Mouse (Mus musculus) thymus, postnatal 10 days (tissue): ENCODE measurements around the gene Timm13.
A peak's percentile ranks its signal among the peaks of the same experiment; 100 is the strongest.

Experiments used
- DNase-seq, 2 experiments: peaks; one replicate each; pipeline ENCODE4 v3.0.0; 2021; ENCODE audit warnings: low spot score in 2 of 2

The Timm13 gene

GRCm38 (mm10) chr10:80904004-80904693 lies 3.4 kb upstream of the Timm13 start:
- DNase-seq: no peak

DNA sequence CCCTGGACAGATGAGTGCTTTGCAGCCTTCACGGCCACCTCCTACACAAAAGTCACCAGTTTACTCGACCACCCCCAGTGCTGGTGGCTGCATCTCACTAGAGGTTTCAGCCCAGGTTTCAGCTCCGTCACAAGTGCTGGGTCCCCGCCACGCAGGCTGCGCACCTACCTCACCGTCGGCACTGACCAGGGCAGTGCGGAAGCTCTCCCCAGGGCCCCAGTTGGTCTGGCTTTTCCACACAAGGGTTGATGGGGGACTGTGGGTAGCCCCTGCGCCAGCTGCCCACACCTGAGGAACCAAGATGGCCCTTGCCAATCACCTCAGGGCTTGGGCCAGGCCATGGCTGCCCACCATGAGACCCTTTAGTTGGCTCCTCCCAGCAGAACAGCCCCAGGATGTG lies 2.5 kb upstream of the Timm13 start:
- DNase-seq: no peak

DNA sequence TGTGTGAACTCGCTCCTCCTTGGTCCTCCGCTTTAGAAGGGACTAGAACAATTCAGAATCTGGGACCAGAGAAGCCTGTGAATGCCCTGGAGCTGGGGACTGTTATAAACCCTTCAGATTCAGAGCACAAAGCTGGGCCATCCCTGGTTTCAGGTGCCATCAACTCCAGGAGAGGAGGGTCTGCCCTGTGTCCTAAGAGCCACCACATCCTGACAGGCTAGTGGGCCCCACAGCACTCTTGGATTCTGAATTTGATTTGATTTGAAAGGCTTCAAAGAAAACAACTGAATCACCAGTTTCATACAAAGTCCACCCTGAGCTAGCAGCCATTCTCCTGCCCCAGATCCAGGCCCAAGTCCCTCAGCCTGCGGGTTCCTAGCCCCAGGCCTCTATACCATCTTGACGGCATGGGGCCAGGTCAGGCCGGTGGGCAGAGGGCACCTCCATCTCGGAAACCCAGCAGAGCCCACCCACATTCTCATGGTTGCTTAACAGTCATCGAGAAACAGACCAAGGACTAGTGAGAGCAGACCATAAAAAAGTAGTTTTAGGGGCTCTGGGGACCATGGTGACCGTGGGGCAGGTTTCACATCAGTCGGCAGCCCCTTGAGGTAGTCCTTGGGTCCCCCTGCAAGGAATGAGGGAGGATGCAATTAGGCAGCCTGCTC lies 1.6 kb upstream of the Timm13 start:
- DNase-seq: no peak

- DNase-seq: no peak
These were observed 872 bp upstream of the Timm13 start for GRCm38 (mm10) chr10:80901409-80902272.

GRCm38 (mm10) chr10:80899591-80900317 lies 1.0 kb downstream of the Timm13 start:
- DNase-seq: no peak

GRCm38 (mm10) chr10:80899074-80899473 lies 1.7 kb downstream of the Timm13 start:
- DNase-seq: no peak

DNA sequence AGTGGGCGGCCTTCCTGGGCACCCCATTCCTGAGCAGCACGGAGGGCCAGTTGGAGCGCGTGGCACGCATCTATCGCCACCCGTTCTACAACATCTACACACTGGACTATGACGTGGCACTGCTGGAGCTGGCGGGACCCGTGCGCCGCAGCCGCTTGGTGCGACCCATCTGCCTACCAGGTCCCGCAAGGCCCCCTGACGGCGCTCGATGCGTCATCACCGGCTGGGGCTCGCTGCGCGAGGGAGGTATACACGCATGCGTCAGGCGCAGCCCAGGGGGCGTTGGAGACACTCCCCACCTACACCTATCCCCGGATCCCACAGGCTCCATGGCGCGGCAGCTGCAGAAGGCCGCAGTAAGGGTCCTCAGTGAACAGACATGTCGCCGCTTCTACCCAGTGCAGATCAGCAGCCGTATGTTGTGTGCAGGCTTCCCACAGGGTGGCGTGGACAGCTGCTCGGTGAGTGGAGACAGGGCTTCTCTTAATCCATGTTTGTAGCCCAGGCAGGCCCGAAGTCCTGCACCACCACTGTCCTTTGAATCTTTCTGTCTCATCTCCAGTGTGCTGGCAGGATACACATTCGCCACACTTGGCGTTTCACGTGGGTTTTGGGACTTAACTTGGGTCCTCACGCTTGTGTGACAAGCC lies 2.8 kb downstream of the Timm13 start:
- no peak for DNase-seq

DNA sequence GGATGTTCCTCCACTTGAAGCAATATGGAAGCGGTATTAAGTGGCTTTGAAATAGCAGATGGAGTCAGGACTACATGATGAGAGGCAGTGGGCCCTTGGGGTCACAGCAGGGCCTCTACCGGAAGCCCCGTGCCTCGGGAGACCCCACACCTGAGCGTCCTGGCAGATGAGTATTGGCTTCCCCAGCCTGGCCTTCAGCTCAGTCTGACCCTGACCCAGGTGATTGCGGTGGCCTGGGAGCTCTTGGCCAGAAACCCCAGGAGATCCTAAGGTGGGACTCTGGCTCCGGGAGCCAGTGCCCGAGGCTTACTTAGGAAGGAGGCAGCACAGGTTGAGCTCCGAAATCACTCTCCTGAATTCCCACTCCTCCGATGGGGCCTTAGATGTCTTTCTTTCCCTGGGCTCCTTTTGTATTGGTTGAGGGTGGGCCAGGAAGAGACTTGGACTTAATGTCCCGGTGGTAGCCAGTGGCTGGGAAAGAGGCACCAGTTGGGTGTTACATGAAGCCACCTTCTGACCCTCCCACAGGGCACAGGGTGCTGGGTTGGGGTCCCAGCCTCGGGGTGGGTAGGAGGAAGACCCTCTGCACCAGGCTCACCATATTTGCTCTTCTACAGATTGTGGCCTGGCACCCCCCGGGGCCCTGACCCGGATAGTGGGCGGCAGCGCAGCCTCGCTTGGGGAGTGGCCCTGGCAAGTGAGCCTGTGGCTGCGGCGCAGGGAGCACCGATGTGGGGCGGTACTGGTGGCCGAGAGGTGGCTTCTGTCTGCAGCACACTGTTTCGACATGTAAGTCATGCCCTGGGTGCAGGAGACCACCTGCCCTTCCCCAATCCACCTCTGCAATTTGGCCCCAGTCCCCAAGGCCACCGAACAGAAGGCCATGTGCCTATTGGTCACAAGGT lies 3.9 kb downstream of the Timm13 start:
- DNase-seq: no peak

- DNase-seq: no peak
These were observed 5.1 kb downstream of the Timm13 start for GRCm38 (mm10) chr10:80895697-80896096.

DNA sequence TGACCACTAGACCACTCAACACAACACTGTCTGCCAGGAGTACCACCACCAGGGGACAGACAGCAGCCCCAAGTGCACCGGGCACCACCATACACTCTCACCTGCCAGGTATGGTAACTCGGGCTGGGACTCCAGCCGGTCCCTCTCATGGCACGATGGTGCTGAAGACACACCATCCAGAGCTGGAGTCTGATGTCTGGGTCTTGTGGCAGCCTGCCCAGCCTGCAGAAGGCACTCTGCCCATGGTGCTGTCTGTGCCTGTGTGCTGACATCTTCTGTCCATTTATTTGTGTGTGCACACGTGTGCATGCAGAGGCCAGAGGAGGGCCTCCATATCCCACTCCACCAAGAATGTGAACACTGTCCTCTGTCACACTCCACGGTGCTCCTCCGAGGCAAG lies 5.7 kb downstream of the Timm13 start:
- no peak for DNase-seq

- no peak for DNase-seq
These were observed 13.6 kb downstream of the Timm13 start for GRCm38 (mm10) chr10:80887181-80887580.

DNA sequence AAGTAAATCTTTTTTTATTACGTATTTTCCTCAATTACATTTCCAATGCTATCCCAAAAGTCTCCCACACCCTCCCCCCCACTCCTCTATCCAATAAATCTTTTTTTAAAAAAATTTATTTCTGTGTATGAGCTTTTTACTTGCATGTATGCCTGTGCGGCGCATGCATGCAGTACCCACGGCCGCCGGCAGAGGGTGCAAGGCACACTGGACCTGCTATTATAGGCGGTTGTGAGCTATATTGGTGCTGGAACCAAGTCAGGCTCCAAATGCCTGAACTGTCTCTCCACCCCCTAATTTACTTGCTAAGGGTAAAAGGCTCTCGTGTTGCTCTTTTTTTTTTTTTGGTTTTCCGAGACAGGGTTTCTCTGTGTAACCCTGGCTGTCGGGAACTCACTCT lies 19.5 kb downstream of the Timm13 start:
- peak; percentile 68 to 86 for DNase-seq

DNA sequence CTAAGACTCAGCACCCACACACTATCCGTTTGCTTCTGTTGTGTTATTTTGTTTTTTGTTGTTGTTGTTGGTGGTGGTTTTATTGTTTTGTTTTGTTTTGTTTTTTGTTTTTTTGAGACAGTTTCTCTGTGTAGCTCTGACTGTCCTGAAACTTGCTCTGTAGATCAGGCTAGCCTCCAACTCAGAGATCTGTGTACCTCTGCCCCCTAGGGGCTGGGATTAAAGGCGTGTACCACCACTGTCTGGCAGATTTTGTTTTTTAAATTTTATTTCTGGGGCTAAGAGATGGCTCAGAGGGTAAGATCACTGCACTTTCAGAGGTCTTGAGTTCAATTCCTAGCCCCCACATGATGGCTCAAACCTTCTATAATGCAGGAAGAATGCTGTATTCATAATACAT lies 19.9 kb downstream of the Timm13 start:
- DNase-seq: no peak

- peak in 1 of 2 experiments; percentile 78 for DNase-seq
These were observed 20.6 kb downstream of the Timm13 start for GRCm38 (mm10) chr10:80880131-80880641.

DNA sequence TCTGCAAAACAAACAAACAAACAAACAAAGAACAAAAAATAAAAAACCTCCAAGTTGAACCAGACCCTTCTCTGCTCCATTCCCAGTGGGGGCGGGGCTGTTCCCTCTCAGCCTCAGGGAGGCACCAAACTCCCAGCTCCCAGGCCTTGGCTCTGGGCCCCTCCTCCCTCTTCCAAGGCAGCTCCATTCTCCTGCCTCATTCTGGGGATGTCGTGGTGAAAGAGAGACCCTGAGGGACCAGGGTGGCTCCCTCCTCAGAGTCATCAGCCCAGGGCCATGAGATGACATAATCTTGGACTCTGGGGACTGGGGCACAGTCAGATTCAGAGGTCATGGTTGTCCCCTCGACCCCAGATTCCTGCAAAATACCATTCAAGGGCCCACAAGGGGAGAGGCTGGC lies 24.2 kb downstream of the Timm13 start:
- no peak for DNase-seq

- peak; percentile 49 to 66 for DNase-seq
These were observed 24.7 kb downstream of the Timm13 start for GRCm38 (mm10) chr10:80876028-80876427.

GRCm38 (mm10) chr10:80874035-80874434 lies 26.7 kb downstream of the Timm13 start:
- DNase-seq: no peak

DNA sequence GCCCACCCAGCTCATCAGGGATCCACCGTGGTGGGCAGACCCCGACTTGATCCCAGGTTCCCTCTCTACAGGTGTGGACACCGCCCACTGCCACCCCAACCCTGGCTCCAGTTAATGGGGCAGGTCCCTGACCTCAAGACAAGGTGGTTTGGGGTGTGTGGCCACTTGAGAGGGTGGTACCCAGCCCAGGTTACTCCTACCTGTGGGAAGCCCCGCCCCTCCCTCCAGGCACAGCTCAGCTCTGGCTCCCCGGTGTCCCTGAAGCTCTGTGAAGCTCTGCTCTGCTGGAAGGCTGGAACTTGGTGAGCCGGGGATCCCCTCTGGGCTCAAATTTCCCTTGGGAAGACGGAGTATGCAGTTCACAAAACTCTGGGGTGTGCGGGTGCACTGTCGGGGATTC lies 29.2 kb downstream of the Timm13 start, which contains the start of gene Tmprss9:
TSS of gene Tmprss9 (plus strand) at position 268 of the 400 bp plus-strand sequence.
- DNase-seq: no peak

DNA sequence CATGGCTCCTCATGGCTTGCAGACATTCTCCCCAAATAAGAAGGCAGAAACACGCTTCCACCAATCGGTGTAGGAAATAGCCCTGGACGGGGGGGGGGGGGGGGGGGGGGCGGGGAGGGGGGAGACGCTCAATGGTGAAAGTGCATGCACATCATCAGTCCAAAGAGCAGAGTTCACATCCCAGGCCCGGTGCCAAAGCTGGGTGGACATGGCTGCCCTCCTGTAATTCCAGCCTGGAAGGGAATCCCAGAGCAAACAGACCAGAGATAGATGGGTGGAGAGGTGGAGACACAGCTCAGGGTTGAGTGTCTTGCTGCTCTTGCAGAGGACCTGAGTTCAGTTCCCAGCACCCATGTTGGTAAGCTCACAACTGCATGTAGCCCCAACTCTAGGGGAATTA lies 29.8 kb downstream of the Timm13 start:
- DNase-seq: no peak

GRCm38 (mm10) chr10:80864446-80864845 lies 36.3 kb downstream of the Timm13 start:
- DNase-seq: no peak
